8 mouse cellular contexts compared by ENCODE assay signal in the genomic region with DNA sequence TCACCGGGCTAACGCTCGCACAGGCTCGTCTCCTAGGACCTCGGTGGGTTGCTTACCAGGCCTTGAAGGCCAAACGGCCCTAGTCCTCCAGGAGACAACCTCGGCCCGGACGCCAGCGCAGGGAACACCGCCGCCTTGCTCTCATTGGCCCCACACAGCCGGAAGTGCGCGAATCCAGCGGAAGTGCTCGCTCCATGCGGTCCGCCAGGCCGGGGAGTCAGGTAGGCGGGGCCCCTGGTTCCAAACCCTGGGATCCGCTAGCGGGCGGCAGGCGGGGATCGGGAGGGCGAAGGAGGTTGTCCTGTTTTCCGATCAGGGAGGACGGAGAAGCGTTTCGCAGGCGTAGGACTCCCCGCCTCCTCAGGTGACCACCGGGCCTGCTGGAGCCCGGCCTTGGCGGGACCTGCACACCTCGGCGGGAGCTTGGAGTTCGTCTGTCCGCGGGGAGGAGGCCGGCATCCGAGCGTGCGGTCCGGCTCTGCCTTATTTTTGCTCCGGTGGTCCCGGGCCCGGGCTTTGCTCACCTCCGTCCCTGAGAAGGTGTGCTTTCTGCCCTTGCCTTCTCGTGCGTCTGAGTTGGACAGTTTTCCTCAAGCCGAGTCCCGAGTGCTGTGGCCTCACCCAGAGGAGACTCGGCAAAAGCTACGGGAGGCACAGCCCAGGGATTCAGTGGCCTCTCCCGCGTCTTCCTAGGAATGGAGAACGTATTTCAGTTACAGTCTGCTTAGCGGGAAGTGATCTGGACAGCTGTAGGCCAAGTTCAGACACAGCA. TPM values are rescaled to one million over a fixed set of nuclear protein-coding genes. Genes with fewer than 3 reads are reported as not detected.
A peak's percentile ranks its signal among the peaks of the same experiment; 100 is the strongest.
DNase-seq lines count a peak whose midpoint lies in the region; ATAC-seq and TF ChIP-seq lines count a peak whose summit lies in the region.

A gene (minus strand): TSS at position 150 of the 772 bp plus-strand sequence.
A gene (plus strand): TSS at position 177 of the 772 bp plus-strand sequence.

- peak within 1 kb of the TSS; percentile 74 for H3K4me3 ChIP-seq in cortical plate, adult 2 months (ENCODE audit: insufficient read depth, low read length)

- TF ChIP-seq CTCF in cortical plate, adult 2 months (IDR thresholded peaks at IDR 0.05; ENCODE audit: extremely low read depth, insufficient read depth, low read length): no peak

- ATAC-seq in activated CD4-positive, CD25-positive, alpha-beta regulatory T cell, adult 4 months: peak; percentile 94
- ATAC-seq in megakaryocyte progenitor cell, adult 5-6 weeks (replicated peaks; ENCODE audit: poor library complexity): peak; percentile 100

- peaks cover 3% of the 10 kb centered on the region; the same call in 1 of the 2 replicates for H3K4me1 ChIP-seq in cortical plate, adult 2 months (ENCODE audit: control insufficient read depth, insufficient read depth, low read length)

- peak; percentile 38; the same call in 1 of the 2 replicates for TF ChIP-seq POLR2A in cortical plate, adult 2 months (IDR thresholded peaks at IDR 0.05; ENCODE audit: extremely low read depth, insufficient read depth, low read length)

- H3K27ac ChIP-seq in cortical plate, adult 2 months (ENCODE audit: insufficient read depth, low read length): peak within 1 kb of the TSS; percentile 4; the same call in 1 of the 2 replicates

- peak; percentile 86 to 87 for DNase-seq in gastrocnemius, adult 8-10 months (ENCODE audit: low spot score in 2 of 2)
- DNase-seq in induced T-regulatory cell, adult 2 months (ENCODE audit: low read depth): peak; percentile 94
- DNase-seq in left cerebral cortex, adult 9 months (ENCODE audit: low spot score in 2 of 2): peak; percentile 52 to 91
- DNase-seq in right cerebral cortex, postnatal 14 days: peak; percentile 95
- peak; percentile 85 to 94 for DNase-seq in urinary bladder, postnatal 36 days (ENCODE audit: low spot score in 2 of 2)

RNA-seq across cellular contexts. Expression of the first gene that starts in this region (rescaled TPM):
- 1 to 10 TPM; 8.1 to 8.6 TPM for polyA plus RNA-seq in activated CD4-positive, CD25-positive, alpha-beta regulatory T cell, adult 4 months (2017; shearing (Covaris generic))
- polyA plus RNA-seq in cortical plate, adult 2 months (2012; rRNA removed): 8.5 and 9.0 TPM in 2 replicates
- 10 to 100 TPM; 29.8 to 34.8 (median 30.9) TPM for total RNA-seq in gastrocnemius, adult 8-10 months (2022)
- 7.4 and 8.0 TPM in 2 replicates for total RNA-seq in megakaryocyte progenitor cell, adult 5-6 weeks (2015)
- total RNA-seq in megakaryocyte progenitor cell, adult 5-6 weeks (2017): 12.4 and 14.4 TPM in 2 replicates

RNA-seq across cellular contexts. Expression of the second gene that starts in this region (rescaled TPM):
- 10 to 100 TPM; 26.0 to 30.0 TPM for polyA plus RNA-seq in activated CD4-positive, CD25-positive, alpha-beta regulatory T cell, adult 4 months (2017; shearing (Covaris generic))
- 9.0 and 9.2 TPM in 2 replicates for polyA plus RNA-seq in cortical plate, adult 2 months (2012; rRNA removed)
- total RNA-seq in gastrocnemius, adult 8-10 months (2022): 10 to 100 TPM; 12.3 to 18.0 (median 12.8) TPM
- total RNA-seq in megakaryocyte progenitor cell, adult 5-6 weeks (2015): 25.2 and 26.8 TPM in 2 replicates
- total RNA-seq in megakaryocyte progenitor cell, adult 5-6 weeks (2017): 81.4 and 111 TPM in 2 replicates

Comparison
In these comparisons a context has a peak if more than half of its experiments do, and no peak if none do; other contexts are left out.
1. Peak in every context shown above with its lines: DNase-seq, ATAC-seq, H3K4me3 ChIP-seq and H3K27ac ChIP-seq.